Mouse (Mus musculus) testis, postnatal 14 days (tissue): ENCODE results near the gene Stxbp5.

Experiments
- DNase-seq: peaks from one replicate; pipeline ENCODE4 v3.0.0; 2021; ENCODE audit warnings: low spot score

Stxbp5 gene

GRCm38 (mm10) chr10:9754893-9755541 lies 145.9 kb downstream of the Stxbp5 start:
- no peak for DNase-seq

- DNase-seq = no peak
These were observed 167.0 kb downstream of the Stxbp5 start for GRCm38 (mm10) chr10:9733861-9734260.

GRCm38 (mm10) chr10:9732065-9732749 lies 168.7 kb downstream of the Stxbp5 start:
- no peak for DNase-seq

GRCm38 (mm10) chr10:9722519-9723303 lies 178.2 kb downstream of the Stxbp5 start:
- no peak for DNase-seq

GRCm38 (mm10) chr10:9720027-9720426 lies 180.9 kb downstream of the Stxbp5 start:
- no peak for DNase-seq

GRCm38 (mm10) chr10:9718086-9718485 lies 182.8 kb downstream of the Stxbp5 start:
- DNase-seq = no peak
